Mouse (Mus musculus) embryonic facial prominence, embryonic 10.5 days (tissue): ENCODE results near the gene Gm11639. TPM values are rescaled to one million over a fixed set of nuclear protein-coding genes. Genes with fewer than 3 reads are reported as not detected.

ENCODE experiments used
- DNase-seq: peaks from one replicate; pipeline ENCODE4 v3.0.0-alpha.2; 2017; ENCODE audit warnings: low spot score
- H3K27ac ChIP-seq: fragments of 300-500 bp; sonication (generic); replicated peaks from 2 replicates; pipeline ENCODE4 v1.5.1; 2016; ENCODE audit warnings: mild to moderate bottlenecking
- H3K27me3 ChIP-seq: fragments of 300-500 bp; sonication (generic); replicated peaks from 2 replicates; pipeline ENCODE4 v1.6.1; 2016; ENCODE audit warnings: low read depth, mild to moderate bottlenecking; ENCODE audit not compliant: poor library complexity, severe bottlenecking
- H3K36me3 ChIP-seq: fragments of 300-500 bp; sonication (generic); replicated peaks from 2 replicates; pipeline ENCODE4 v1.6.1; 2016; ENCODE audit warnings: mild to moderate bottlenecking, moderate library complexity
- H3K4me1 ChIP-seq: fragments of 300-500 bp; sonication (generic); 2 replicates; pipeline ENCODE4 v1.6.1; 2016
- H3K4me3 ChIP-seq: fragments of 300-500 bp; sonication (generic); 2 replicates; pipeline ENCODE4 v1.5.1; 2016; ENCODE audit warnings: mild to moderate bottlenecking, moderate library complexity
- H3K9me3 ChIP-seq: fragments of 300-500 bp; sonication (generic); 2 replicates; pipeline ENCODE4 v1.6.1; 2016; ENCODE audit warnings: mild to moderate bottlenecking
- WGBS: fragments of 180-500 bp; shearing (Covaris S2); methylation state at CpG from one replicate; pipeline ENCODE4 v1.1.7; 2016; 5-methylcytosine and 5-hydroxymethylcytosine counted together
- polyA plus RNA-seq: library from polyadenylated mRNA; unstranded; fragments of >200 nt; fragmentation: Nextera tagmentation; extraction: Ambion mirVana; gene quantifications from 2 replicates; pipeline ENCODE4 v1.2.1, GENCODE M21; 2016

Gene Gm11639
- polyA plus RNA-seq, 1 experiment from 2014 or later = not detected

DNA sequence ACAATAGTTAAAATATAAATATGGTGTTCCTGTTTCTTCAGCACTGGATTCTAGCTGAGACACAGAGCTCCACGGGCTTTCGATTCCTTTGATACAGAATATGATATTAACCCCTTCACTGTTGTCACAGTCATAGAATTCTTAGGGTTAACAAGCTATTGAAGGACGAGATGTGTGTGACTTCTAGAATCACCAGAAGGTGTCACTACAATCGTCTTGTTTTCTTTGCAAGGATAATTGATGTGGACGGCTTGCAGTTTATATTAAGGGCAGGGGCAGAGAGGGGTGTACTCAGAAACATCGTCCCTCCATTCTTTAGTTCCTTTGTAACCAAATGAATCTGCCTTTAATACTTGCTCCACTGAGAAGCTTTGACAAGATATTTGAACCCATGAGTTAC, 80.3 kb downstream of the Gm11639 start:
- DNase-seq = no peak
- Histone ChIP-seq H3K4me3 (no peak overlapping the region), H3K27me3 (no peaks in the 10 kb centered on the region), H3K9me3 (no peaks in the 10 kb centered on the region), H3K27ac (no peak overlapping the region), H3K4me1 (no peaks in the 10 kb centered on the region), H3K36me3 (no peaks in the 10 kb centered on the region)
- WGBS = 43% methylated on average over 6 of the region's 6 CpGs

DNA sequence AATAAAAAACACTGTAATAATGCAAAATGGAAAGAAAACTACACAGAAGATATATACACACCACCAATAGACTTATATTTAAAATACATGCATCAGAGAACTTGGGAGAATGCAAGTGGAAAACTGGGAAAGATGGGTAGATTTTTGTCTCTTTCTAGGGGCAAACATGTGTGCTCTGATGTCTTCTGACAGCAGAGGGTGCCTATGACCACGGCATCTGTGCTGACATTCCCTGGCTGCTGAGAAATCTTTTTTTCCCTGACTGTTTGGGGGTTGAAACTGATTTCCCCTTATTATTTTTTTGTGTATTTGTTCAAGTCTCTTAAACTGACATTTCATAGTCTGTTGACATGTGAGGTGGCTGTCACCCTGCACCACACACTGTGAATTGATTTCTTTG, 81.6 kb downstream of the Gm11639 start:
- H3K4me1 ChIP-seq = no peaks in the 10 kb centered on the region
- H3K27me3 ChIP-seq = no peaks in the 10 kb centered on the region
- no peak for DNase-seq
- H3K27ac ChIP-seq = no peak overlapping the region
- no peak overlapping the region for H3K4me3 ChIP-seq
- no peaks in the 10 kb centered on the region for H3K36me3 ChIP-seq
- H3K9me3 ChIP-seq = no peaks in the 10 kb centered on the region
- WGBS = 58% methylated on average over 1 of the region's 1 CpGs

DNA sequence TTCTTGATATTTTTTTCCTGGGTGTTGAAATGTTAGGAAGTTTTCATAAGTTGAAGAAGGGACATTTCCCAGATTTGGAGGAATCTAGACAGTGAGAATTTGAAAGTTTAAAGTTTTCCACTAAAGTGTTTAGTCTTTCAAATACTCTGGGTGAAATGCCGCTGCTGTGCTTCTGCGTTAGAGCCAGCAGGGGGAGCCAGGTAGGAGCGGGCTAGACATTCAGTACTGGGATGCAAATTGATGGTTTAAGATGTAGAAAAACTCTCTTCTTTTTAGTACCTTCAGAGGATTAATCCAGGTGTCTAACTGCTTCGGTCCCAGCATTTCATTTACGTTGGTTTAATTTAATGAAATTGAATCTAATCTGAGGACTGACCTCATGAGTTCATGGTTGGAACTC, 82.6 kb downstream of the Gm11639 start:
- WGBS = 10% methylated on average over 5 of the region's 5 CpGs
- Histone ChIP-seq H3K4me3 (no peak overlapping the region), H3K36me3 (no peaks in the 10 kb centered on the region), H3K27me3 (no peaks in the 10 kb centered on the region), H3K27ac (no peak overlapping the region), H3K4me1 (no peaks in the 10 kb centered on the region), H3K9me3 (no peaks in the 10 kb centered on the region)
- peak; percentile 52 for DNase-seq

DNA sequence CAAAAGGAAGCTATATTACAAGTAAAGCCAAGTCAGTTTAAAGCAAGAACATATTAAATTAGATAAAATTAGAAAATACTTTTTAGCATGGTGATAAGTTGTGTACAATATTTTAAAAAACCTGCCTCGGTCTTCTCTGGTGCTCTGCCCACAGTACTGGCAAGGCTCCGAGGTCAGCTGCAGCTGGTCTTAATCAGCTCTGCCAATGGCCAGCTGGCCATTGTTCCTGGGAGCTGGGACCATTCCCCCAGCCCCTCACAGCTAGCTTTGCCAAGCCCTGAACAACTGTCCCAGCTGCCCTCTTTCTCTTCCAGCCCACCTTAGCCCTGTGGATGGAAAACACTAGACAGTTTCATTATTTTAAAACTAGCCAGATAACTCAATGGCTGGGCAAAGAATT, 93.3 kb downstream of the Gm11639 start:
- no peaks in the 10 kb centered on the region for H3K27me3 ChIP-seq
- no peaks in the 10 kb centered on the region for H3K4me1 ChIP-seq
- H3K9me3 ChIP-seq = no peaks in the 10 kb centered on the region
- WGBS = 69% methylated on average over 2 of the region's 2 CpGs
- no peak overlapping the region for H3K27ac ChIP-seq
- H3K36me3 ChIP-seq = no peaks in the 10 kb centered on the region
- no peak for DNase-seq
- no peak overlapping the region for H3K4me3 ChIP-seq

DNA sequence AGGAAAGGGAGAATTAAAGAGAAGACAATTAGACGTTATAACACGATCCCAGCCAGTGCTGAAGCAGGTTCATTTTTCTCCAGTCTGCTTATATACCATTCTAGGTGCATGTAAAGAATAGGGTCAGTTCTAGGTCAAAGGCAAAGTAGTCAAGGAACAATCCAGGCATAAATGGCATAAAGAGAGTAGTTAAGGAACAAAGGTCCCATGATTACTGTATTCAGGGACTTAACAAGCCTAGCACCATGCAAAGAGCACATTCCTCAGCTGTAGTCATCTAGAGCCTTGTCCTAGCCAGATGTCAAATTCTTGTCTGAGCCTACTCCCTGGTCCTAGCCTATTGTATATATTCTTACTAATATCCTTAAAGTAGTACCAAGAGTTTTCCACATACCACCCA, 259.2 kb downstream of the Gm11639 start:
- H3K27ac ChIP-seq = no peak overlapping the region
- H3K27me3 ChIP-seq = no peaks in the 10 kb centered on the region
- no peaks in the 10 kb centered on the region for H3K4me1 ChIP-seq
- no peaks in the 10 kb centered on the region for H3K9me3 ChIP-seq
- DNase-seq = no peak
- H3K4me3 ChIP-seq = no peak overlapping the region
- 71% methylated on average over 2 of the region's 2 CpGs for WGBS
- H3K36me3 ChIP-seq = no peaks in the 10 kb centered on the region

DNA sequence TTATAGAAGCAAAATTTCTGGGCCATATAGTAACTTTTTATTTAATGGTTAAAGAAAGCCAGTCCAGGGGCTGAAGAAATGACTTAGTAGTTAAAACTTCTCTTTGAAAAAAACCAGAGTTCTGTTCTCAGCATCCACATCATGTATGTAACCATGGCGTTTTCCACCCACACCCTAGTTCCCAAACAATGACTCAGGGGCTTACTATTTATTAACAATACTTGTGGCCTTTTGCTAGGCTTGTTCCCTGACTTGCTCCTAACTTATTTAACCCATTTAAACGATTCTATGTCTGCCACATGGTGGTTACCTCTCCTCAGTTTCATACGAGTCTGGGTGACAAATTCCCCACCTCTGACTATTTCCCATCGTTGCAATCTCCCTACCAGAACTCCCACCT, 266.8 kb downstream of the Gm11639 start:
- 71% methylated on average over 4 of the region's 4 CpGs for WGBS
- Histone ChIP-seq H3K27me3 (no peaks in the 10 kb centered on the region), H3K4me3 (no peak overlapping the region), H3K27ac (no peak overlapping the region), H3K36me3 (no peaks in the 10 kb centered on the region), H3K9me3 (no peaks in the 10 kb centered on the region), H3K4me1 (no peaks in the 10 kb centered on the region)
- DNase-seq = no peak

DNA sequence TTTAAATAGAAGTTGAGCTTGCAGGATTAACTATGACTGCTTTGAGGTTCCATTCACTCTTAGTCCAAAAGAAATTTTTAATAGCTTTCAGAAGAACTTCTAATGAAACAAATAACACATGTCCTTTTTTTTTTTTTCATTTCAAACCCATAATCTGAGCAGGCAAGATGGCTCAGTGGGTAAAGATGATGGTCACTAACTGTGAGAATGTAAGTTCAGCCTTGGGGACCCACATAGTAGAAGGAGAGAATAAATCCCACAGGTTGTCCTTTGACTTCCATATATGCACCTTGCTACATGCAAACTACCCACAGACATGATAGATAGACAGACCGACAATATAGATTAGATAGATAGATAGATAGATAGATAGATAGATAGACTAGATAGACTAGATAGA, 282.4 kb downstream of the Gm11639 start:
- no peak overlapping the region for H3K27ac ChIP-seq
- H3K27me3 ChIP-seq = no peaks in the 10 kb centered on the region
- DNase-seq = no peak
- no peaks in the 10 kb centered on the region for H3K36me3 ChIP-seq
- no peak overlapping the region for H3K4me3 ChIP-seq
- H3K9me3 ChIP-seq = no peaks in the 10 kb centered on the region
- H3K4me1 ChIP-seq = peaks cover 5% of the 10 kb centered on the region
- 100% methylated on average over 1 of the region's 1 CpGs for WGBS

DNA sequence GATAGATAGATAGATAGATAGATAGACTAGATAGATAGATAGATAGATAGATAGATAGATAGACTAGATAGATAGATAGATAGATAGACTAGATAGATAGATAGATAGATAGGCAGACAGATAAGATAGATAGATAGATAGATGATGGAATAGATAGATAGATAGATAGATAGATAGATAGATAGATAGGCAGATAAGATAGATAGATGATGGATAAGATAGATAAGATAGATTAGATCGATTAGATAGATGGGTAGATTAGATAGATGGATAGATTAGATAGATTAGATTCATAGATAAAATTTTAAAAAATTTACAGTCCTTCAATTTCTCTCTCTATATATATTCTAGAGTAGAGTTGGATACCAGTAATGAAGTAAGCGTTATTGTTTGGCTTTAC, 282.9 kb downstream of the Gm11639 start:
- Histone ChIP-seq H3K9me3 (no peaks in the 10 kb centered on the region), H3K4me3 (no peak overlapping the region), H3K27me3 (no peaks in the 10 kb centered on the region), H3K4me1 (peaks cover 5% of the 10 kb centered on the region), H3K27ac (no peak overlapping the region), H3K36me3 (no peaks in the 10 kb centered on the region)
- 89% methylated on average over 2 of the region's 2 CpGs for WGBS
- no peak for DNase-seq

DNA sequence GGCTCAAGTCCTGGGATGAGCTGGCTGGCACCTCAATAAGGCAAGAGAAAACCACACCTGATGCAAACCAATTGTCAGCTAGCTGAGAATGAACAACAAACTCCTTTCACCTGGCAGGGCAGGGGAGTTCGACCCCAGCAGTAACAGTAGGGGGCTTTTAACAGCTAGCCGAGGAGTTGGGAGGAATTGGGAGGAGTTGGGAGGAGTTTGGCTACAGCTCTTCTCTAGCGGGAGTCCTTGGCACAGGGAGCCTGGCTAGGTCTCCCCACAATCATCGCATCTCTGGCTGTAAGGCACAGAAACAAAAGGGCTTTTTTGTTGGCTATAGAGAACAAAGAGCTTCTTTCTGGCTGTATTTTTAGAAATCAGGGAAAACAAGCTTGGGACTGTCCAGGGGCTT, 285.8 kb downstream of the Gm11639 start:
- H3K4me1 ChIP-seq = peaks cover 5% of the 10 kb centered on the region
- no peak for DNase-seq
- no peaks in the 10 kb centered on the region for H3K9me3 ChIP-seq
- H3K4me3 ChIP-seq = no peak overlapping the region
- no peaks in the 10 kb centered on the region for H3K27me3 ChIP-seq
- no peaks in the 10 kb centered on the region for H3K36me3 ChIP-seq
- 4% methylated on average over 4 of the region's 4 CpGs for WGBS
- no peak overlapping the region for H3K27ac ChIP-seq

DNA sequence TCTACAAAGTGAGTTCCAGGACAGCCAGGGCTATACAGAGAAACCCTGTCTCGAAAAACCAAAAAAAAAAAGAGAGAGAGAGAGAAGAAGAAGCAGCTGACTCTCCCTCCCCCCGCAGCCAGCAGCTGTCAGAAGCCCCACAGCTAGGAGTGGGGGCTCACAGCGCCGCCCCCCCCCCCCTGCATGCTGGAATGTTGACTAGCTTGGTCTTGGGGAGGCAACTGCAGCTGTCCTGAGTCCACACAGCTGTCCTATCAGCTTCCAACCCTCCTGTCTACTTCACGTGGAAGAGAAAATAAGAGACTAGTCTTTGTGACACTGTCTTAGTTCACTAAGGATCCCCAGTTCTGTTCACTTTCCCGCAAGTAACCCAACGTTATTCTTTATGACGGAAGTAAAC, 287.0 kb downstream of the Gm11639 start:
- DNase-seq = no peak
- Histone ChIP-seq H3K27me3 (no peaks in the 10 kb centered on the region), H3K36me3 (no peaks in the 10 kb centered on the region), H3K9me3 (no peaks in the 10 kb centered on the region), H3K4me1 (peaks cover 5% of the 10 kb centered on the region), H3K27ac (no peak overlapping the region), H3K4me3 (no peak overlapping the region)
- 80% methylated on average over 8 of the region's 8 CpGs for WGBS

DNA sequence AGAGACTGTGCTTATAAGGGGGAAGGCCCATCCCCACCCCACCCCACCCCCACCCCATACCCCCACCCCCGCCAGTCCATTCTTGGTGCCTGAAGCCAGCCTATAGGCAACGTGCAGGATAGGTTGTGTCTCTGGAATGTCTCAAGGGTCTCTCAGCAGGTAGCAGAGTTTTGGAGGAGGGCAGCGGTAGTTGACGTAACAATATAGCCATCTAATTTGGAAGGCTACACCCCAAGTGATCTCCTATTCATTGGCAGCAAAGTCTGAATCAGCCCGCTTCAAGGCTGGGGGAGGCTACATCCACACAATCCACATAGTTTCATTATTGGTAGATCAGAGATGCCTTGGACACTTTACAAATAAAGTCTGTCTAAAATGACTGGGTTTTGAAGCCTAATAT, 292.5 kb downstream of the Gm11639 start:
- Histone ChIP-seq H3K4me3 (no peak overlapping the region), H3K27me3 (no peaks in the 10 kb centered on the region), H3K36me3 (no peaks in the 10 kb centered on the region), H3K9me3 (no peaks in the 10 kb centered on the region), H3K4me1 (no peaks in the 10 kb centered on the region), H3K27ac (no peak overlapping the region)
- WGBS = 73% methylated on average over 5 of the region's 5 CpGs
- DNase-seq = no peak

DNA sequence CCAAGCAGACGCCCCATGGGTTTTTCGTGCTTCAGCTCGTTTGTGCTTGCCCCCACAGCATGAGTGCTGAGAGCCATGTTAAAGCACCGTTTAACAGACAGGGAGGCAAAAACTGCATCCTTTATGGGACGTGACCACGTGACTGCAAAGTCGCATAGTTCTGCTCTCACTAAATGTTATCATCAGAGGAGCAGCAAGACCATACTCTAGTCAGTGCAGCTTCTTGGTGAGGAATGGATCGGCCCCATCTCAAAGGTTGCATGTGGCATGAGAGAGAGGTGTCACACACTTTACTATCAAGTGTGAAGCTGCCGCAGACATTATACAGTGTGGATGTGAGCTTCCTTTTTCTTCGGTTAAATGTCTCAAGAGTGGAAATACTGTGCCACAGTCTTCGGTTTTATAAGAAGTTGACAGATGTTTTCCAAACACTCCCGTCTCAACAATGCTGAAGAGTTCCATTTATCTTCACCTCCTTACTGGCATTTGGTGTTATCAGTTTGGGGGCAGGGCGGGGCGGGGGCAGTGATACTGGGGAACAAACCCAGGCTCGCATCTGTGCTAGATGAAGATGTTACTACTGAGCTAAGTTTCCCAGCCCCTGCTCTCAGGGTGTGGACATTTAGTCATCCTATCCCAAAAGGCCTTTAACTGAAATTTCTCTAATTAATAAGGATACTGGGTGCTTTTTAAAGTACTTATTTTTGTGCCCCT, 296.0 kb downstream of the Gm11639 start:
- DNase-seq = no peak

DNA sequence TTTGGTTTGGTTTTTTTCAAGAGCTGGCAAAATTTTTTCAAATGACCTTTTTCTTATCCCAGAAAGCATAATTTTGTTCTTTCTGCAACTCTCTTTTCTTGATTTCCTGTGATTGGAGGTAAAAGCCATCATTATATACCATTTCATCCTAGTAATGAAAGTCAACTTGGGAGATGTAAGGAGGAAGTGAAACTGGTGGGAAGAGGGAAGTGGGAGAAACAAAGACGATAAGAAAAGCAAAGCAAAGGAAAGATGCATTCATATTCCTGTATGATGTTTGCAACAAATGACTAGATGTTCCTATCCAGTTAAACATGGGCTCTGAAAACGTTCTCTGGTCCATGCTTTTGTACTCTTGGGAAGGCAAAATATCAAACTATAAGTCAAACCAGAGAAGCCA, 323.7 kb downstream of the Gm11639 start:
- no peak overlapping the region for H3K27ac ChIP-seq

More for the DNA sequence above, 296.0 kb downstream of the Gm11639 start:
- Histone ChIP-seq H3K36me3 (no peaks in the 10 kb centered on the region), H3K27me3 (no peaks in the 10 kb centered on the region), H3K4me3 (no peak overlapping the region), H3K27ac (no peak overlapping the region), H3K4me1 (no peaks in the 10 kb centered on the region), H3K9me3 (no peaks in the 10 kb centered on the region)
- WGBS = 76% methylated on average over 15 of the region's 15 CpGs

More for the DNA sequence above, 323.7 kb downstream of the Gm11639 start:
- H3K27me3 ChIP-seq = no peaks in the 10 kb centered on the region
- DNase-seq = no peak
- no peaks in the 10 kb centered on the region for H3K4me1 ChIP-seq
- H3K4me3 ChIP-seq = no peak overlapping the region
- H3K36me3 ChIP-seq = no peaks in the 10 kb centered on the region
- H3K9me3 ChIP-seq = no peaks in the 10 kb centered on the region
- 64% methylated on average over 2 of the region's 2 CpGs for WGBS
